Mouse (Mus musculus) 3T3-L1 (cell line): ENCODE measurements around the gene Fam71f2.
A peak's percentile ranks its signal among the peaks of the same experiment; 100 is the strongest.

Experiments used
- DNase-seq: peaks from one replicate; pipeline ENCODE4 v3.0.0-alpha.2; 2015; ENCODE audit warnings: low read depth, low spot score

The Fam71f2 gene

GRCm38 (mm10) chr6:29276746-29277145, 2.6 kb upstream of the Fam71f2 start:
- no peak for DNase-seq

DNA sequence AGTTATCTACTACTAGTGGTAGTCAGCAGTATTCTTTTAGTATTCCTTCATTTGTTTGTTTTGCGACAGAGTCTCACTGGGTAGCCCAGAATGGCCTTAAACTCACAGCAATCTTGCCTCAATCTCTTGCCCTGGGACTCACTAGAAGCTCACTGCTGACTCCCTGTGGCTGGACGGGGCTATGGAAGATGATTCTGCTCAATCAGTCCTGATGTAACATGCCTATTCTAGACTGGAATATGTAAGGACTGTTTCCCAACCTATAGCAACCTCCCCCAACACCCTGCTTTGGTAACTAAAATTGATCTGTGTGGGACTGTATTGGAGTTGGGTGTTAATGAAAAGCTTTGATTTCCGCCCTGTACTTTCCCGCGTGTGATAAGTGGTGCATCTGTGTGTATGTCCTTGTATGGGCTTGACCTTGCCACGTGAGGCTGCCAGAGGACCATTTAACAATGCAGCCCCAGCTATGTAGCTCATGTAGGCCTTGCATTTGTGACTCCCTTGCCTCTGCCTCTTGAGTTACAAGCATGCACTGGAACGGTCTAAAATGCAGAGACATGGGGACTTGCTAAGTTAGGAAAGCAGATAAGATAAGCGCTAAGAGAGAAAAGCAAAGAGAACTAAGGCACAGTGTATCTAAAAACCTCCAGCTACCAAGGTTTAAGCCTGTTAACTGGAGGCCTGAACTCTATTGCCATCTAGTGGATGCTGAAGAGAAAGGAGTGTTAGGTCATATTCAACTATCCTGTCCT, 703 bp upstream of the Fam71f2 start:
- DNase-seq, result peak; percentile 94

- no peak for DNase-seq
Measured at GRCm38 (mm10) chr6:29280671-29281070, 1.3 kb downstream of the Fam71f2 start.

DNA sequence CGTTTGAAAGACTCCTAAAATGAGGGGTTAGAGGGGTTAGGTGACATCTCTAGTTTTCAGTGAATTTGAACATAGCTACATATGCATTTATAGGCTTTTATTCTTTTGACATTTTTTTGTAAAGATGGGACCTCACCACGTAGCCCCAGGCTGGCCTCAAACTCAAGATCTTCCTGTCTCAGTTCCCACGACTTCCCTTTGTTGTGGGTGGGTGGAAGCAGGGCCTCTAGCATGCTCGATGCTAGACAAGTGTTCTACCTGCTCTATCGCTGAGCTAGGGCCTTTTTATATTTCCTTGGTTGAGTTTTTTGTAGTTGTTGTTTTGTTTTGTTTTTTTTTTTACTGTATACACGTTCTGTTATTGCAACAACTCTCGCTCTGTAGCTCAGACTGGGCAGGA, 7.5 kb downstream of the Fam71f2 start:
- no peak for DNase-seq

DNA sequence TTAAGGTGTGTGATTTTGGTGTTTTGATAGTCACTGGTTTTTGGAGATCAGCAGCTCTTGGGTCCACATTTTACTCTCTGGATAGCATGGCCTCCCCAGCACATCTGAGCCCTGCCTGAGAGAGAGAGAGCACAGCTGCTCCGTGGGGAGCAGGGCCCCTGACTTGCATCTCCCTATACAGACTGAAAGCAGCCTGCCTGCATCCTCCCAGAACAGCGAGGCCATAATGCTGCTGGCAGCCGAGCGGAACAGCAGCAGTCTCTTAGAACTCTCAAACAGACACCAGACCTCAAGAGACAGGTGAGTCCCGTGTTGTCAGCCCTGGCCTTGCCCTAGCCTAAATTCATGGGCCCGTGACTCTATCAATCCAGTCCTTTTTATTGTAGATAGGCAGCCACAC, 8.1 kb downstream of the Fam71f2 start:
- DNase-seq, result no peak

DNA sequence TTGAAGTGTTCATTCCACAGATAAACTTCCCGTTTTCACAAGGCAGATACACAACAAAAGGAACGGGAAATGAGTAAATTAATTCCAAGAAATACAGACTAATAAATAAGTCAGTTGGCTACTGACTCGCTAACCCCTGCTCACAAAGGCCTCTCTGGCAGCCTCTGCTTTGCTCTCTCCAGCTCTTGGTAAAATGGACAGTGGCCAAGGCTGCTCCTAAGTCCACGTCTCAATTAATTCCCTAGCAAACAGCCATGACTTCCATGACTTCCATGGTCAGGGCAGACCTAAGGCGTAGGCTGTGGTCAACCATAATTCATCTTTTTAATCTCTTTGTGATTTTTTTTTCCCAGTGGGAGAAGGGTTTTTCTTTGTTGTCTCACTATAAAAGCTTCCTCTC, 8.6 kb downstream of the Fam71f2 start:
- peak; percentile 44 for DNase-seq

GRCm38 (mm10) chr6:29288651-29289050, 9.3 kb downstream of the Fam71f2 start:
- DNase-seq, result peak; percentile 99

GRCm38 (mm10) chr6:29299112-29299511, 19.7 kb downstream of the Fam71f2 start:
- peak; percentile 85 for DNase-seq

DNA sequence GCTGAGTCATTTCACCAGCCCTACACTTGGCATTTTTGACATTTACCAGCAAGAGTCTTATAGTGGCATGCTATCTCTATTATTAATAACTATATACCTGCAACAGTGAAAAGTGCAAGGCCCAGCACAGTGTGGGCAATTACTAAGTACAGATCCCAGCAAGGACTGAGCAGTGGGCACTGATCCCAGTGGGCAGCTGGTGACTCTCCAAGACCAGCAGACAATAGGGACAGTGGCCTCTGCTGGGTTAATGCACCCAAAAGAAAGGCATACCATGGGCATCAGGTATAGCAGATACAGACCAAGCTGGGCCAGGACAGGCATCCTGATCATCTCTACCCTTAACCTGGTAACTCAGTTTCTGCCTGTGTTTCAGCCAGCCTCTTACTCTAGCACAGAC, 23.9 kb downstream of the Fam71f2 start:
- no peak for DNase-seq

DNA sequence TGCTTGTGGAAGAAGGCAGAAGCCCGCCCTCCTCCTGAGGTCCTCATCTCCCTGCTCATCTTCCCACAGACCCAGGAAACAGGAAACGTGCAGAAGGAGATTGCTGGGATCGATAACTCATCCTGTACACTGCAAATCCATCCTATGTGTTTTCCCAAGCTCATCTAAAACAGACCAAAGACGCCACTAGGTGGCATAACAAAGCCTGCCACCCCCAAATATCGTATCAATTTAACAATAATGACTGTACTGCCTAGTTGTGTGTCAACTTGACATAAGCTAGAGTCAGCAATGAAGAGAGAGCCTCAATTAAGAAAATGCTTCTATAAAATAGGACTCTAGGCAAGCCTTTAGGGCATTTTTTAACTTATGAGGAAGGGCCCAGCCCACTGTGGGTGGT, 24.3 kb downstream of the Fam71f2 start:
- no peak for DNase-seq

GRCm38 (mm10) chr6:29305462-29305861, 26.1 kb downstream of the Fam71f2 start:
- DNase-seq, result no peak

DNA sequence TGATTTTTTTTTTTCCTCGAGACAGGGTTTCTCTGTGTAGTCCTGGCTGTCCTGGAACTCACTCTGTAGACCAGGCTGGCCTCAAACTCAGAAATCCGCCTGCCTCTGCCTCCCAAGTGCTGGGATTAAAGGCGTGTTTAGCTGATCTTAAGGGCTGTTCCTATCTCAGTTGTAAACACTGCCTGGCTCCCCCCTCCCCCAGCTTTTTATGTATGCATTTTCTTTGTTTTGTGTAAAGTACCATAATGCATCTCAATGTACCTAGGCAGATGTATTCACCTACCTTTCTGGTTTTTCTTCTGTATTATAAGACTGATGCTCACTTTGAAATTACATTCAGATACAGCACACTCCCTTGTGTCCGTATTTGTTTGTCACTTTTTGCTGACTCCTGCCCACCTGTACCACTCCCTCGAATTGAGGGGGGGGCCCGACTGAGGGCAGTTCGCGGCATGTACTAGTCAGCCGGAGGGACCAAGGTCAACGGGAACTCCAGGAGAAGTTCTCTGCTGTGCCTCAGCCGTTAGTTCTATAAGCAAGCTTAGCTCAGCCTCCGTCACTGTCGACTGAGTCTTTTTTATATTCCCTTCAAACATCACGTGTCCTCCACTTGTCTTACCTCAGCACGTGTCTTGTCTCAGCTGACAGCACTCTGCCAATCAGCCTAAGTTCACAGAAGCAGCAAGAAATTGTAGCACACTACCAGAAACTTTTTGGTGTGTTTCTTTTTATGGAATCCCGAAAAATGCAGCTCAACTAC, 29.6 kb downstream of the Fam71f2 start:
- no peak for DNase-seq

- no peak for DNase-seq
Measured at GRCm38 (mm10) chr6:29313690-29314202, 34.4 kb downstream of the Fam71f2 start.

DNA sequence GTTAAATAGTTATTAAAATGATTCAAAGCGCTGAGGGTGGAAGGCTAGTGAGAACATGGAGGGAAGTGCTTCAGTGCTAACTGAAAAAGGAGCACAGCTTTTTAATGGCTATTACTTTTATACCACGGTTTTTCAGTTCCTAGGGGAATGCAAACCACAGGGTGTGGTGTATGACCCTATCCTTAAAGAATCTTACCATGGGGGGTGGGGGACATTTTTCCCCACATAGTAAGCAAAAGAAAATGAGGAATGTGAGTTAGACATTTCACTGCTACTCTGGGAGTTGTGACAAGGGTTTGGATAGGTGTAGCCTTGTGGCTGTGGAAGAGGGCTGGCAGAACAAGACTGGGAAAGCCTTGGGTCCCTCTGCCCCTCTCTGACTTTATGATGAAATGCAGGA, 37.9 kb downstream of the Fam71f2 start:
- peak; percentile 97 for DNase-seq

DNA sequence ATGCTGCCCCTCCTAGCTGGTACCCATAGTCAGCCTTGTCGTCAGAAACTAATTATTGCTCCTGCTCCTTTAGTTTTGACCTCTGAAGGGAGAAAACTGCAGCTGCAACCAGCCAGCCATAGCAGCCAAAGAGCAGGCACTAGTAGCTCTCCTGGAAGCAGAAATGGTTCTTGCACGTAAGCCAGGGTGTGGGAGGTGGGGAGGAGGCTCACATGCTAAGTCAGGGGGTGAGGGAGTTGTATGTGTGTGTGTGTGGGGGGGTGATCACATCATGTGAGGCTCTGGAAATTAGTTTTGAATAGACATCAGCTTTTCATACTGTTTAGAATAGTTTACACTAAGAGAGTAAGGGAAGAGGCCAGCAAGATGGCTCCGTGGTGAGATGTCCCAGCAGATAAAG, 38.5 kb downstream of the Fam71f2 start:
- no peak for DNase-seq

DNA sequence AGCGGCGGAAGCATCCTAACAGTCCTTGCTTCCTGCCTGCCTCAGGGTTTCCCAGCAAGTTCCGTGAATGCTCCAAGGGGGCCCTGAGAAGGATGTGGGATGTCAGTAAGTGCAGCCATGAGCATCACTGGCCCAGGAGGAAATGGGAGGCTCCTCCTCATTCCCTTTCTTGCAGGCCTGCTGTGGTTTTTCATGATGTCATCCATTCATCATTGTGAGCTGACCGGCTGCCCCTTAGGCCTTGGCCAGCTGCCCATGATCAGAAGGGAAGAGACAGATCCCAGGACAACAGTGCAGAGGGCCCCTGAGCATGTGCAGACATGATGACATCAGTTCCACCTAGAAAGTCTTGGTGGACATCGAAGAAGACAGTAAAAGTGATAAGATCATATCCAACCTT, 39.5 kb downstream of the Fam71f2 start, which contains the start of gene Fam71f1:
Gene Fam71f1, plus strand, starts transcription at position 262 of the 400 bp plus-strand sequence.
- peak; percentile 99 for DNase-seq

DNA sequence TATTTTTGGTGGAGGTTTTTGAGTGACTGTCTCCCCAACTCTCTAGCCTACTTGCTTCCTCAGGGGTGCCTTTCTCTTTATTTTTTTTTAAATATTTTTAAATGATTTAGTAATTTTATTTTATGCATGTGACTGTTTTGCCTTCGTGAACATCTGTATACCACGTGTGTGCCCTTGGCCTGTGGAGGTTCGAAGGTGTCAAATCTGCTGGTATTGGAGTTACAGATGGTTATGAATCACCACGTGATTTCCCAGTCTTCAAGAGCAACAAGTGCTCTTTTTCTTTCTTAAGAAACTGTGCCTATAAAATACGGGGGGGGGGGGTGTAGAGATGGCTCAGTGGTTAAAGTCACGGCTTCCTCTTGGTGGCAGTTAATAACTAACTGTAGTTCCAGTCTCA, 42.2 kb downstream of the Fam71f2 start:
- peak; percentile 68 for DNase-seq

DNA sequence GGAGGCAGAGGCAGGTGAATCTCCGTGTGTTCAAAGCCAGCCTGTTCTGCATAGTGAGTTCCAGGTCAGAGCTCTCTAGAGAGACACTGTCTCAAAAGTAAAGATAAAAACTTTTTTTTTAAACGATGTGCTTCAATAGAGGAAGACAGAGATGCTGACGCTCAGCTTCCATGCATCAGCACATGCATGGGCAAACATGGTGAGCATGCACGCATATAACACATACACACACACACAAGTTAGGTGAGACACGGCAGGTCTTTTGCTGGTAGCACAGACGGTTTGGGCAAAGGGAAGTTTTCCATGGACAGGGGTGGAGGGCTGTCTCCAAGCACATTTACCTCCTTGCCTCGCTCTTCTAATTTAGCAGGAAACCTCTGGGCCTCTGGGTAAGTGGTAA, 42.8 kb downstream of the Fam71f2 start:
- DNase-seq, result no peak

- DNase-seq, result no peak
Measured at GRCm38 (mm10) chr6:29322735-29323134, 43.3 kb downstream of the Fam71f2 start.

DNA sequence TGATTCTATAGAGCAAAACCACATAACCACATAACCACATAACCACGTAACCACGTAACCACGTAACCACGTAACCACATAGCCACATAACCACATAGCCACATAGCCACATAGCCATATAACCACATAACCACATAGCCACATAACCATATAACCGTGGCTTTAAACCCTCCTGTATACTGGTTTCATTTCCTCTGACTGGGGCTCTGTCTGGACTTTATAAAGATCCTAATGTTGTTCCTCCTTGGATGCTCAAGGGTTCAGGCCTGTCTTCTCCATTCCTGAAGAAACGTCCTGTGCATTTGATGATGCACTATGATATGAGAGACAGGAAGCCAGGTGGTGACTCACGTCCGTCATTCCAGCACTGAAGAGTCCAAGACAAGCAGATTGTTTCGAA, 47.6 kb downstream of the Fam71f2 start:
- peak; percentile 89 for DNase-seq

- no peak for DNase-seq
Measured at GRCm38 (mm10) chr6:29329514-29329913, 50.1 kb downstream of the Fam71f2 start.
